Mouse (Mus musculus): ENCODE results near the gene Dnm3. TPM values are rescaled to one million over a fixed set of nuclear protein-coding genes. Genes with fewer than 3 reads are reported as not detected.

Dnm3 gene
- total RNA-seq, 1 experiment from 2014 or later = 10.4 TPM

DNA sequence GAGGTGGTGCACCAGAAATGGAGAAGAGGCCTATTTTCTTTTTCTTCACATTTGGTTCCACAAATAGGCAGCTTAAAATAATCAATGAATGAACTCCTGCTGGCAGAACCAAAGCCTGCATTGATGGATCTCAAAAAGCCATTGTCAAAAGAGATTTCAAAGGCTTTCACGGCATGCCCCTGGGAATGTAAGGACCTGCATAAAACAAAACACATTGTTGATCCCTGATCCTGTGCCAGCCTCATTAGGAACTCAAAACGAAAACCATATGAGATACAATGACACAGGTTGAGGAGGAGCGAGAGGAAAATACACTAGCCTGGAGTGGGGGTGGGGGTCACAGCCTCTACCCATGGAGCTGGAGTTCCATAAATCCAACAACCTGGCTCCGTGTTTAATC lies 153.4 kb downstream of the Dnm3 start:
- no peak for DNase-seq

DNA sequence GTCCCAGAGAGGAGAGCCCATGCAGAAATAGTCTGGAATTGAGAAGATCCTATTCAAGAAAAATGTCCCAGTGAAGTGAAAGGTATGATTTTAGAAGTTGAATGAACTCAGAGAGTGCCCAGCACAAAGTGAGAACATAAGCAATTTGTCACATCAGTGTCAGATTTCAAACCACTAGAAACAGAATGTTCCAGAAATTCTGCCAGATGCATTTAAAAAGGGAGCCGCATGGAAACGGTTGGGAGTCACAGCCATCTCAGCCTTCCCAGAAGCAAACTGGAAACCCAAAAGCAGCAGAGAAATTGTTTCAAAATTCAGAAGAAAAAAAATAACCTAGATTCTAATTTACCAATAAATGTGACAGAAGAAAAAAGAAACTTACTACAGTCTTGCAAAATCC lies 154.7 kb downstream of the Dnm3 start:
- DNase-seq = no peak

DNA sequence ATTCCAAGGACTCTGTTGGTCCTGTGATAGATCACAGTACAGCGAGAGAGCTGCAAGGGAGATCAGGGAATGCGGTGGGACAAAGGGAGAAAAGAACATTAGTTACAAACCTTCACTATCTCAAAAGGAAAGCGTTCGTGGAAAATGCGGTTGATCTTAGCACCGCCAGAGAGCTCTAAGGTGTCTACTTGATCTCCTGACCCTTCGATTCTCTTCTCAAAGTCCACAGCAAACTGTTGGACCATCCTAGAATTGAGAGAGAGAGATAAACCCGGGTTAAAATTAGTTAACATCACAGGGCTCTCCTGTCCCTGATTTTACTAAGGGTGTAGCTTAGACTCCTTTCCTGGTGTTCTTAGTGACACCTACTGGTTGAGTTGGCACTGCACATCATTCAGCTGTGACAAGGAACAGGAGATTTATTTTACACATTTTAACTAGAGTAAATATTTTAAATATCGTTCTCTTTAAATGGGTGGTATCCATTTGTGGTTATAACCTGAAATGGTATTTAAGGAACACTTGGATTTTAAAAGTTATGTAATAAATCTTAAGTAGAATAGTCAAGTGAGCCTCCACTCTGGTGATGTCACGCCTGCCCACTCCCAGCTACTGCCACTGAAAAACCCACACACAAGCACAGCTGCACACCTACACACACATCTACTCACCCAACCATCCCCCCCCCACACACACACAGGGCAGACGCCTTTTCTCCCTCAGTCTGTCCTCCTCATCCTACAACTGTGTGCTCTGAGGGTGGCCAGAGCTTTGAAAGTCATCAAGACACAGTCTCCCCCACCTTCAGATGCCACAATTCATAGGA lies 164.2 kb downstream of the Dnm3 start:
- DNase-seq = peak; percentile 35

DNA sequence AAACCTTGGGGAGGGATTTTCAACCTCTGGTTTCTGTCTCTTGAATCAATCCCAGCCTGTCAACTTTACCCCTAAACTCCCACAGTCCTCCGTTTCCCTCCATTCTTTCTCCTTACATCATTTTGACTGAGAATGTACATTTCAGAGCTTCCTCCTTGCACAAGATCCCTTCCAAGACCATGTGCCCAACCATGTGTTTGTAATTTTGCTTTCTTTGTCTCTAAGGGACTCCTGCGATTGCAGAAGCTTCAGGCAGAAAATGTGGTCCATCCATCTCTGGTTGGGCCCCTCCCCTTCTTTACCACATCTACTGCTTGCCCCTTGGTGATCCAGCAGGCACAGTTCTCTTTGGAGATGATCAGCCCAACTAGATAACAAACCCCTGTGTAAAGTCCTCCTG lies 165.2 kb downstream of the Dnm3 start:
- DNase-seq = no peak

DNA sequence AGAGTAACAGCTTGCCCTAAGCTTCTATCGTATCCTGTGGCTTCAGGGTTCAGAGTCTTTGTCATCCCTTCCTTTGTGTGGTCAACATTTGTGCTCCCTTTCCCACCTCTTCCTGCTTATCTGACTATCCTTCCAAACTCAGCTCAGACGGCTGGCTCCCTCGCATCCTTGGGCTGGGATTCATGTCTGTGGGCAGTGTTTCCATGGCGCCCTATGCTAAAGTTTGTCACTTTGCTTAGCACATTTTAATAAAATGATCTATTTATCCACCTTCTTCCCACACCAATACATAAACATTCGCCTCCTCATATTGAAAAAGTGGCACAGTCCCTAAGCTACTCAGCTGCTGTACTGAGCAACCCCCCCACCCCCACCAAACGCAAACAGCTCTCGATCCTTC lies 165.7 kb downstream of the Dnm3 start:
- DNase-seq = no peak

DNA sequence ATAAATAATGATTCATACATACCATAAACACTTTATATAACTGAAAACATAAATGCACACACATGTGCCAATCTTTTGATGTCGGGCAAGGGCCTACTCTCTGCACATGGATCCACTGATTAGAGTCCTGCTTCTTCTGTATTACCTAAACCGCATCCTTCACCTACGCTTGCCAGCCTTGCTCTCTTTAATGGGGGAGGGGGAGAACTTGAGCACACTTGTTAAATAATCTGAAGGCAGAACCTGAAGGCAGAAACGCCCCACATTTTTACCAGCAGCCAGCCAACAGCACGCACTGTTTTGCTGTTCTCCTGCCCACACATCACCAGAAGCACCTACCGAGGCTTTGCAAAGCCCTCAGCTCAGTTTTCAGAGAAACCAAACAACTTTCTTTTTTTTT lies 172.6 kb downstream of the Dnm3 start:
- no peak for DNase-seq

DNA sequence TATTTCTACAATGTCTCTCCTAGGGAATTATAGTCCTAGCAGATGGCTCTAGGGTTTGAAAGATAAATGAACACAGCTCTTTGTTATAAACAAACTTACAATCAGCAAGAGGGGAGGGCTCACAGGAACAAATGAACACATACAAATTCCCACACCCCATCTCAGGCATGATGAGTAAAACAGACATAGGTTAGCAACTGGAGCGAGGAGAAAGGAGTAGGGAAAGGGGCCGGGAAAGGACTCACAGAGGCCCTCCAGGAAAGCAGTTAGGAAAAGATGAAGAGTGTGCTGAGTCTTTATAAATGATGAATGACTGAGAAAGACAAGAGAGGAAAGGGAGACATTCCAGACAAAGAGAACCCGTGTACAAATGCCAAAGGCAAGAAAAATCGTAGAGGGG lies 175.4 kb downstream of the Dnm3 start:
- no peak for DNase-seq

DNA sequence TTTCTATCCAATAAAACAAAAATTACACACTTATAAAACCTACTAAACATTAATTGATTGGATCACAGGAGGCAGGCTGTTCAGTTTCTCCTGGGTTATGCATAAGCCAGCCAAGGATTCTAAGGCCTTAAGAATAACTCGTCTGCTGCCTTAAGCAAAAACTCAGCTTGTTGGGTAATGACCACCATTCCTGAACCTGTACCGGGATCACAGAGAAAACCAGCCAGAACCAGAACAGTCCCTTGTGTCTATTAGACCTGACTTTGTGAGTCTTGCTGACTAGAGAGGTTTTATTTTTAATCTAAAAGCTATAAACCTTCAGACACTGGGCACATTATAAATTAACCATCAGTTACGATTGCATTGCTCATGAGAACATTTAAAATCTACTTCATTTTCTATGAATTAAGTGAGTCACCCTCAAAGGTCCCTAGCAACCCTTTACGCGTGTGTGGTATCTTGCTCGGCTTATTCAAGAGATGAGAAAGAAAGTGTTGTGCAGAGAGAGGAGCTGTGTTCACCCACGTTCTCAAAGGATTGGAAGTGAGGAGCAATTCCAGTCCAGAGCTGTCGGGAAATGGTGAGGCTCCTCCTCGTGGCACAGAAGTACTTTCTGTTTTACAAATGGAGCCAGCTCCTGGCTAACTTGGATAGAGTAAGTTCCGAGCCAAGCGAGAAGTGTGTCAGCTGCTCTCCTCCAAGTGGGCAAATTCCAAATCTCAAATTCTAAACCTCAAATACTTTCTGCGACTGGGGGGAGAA lies 178.1 kb downstream of the Dnm3 start:
- no peak for DNase-seq

DNA sequence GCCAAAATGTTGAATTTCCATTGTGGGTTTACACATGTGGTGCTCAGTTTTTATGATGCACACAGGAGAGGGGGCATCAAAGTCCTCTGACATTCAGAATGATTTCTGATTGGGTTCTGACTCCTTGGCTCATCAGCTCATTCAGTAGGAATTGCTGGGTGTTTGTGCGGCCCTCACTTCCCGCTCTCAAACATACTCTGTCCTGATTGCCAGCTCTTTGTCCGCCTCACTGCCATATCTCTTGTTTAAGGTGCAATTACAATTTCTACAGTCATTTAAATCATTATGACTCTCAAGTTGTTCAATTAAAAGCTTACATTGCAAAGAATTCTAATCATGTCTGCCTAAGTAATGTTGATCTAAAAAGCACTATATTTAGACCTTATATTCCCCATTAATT lies 179.3 kb downstream of the Dnm3 start:
- DNase-seq = no peak

DNA sequence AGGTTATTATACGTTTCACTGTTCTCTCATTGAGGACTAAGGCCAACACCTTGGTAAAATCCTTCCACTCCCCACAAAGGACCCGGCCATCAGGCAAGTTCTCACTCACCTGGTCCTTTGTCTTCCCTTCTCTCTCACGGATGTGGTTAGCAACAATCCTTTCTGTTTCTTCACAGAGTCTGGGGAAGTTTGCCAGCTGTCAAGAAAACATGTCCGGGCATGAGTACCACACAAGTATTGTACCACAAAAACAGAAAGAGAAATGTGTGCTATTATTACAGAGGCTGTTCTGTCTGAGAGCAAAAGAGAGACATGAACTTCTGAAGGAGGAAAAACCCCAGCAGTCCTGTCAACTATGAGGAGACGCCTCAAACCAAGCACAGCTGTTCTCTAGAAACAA lies 182.4 kb downstream of the Dnm3 start:
- DNase-seq = no peak

DNA sequence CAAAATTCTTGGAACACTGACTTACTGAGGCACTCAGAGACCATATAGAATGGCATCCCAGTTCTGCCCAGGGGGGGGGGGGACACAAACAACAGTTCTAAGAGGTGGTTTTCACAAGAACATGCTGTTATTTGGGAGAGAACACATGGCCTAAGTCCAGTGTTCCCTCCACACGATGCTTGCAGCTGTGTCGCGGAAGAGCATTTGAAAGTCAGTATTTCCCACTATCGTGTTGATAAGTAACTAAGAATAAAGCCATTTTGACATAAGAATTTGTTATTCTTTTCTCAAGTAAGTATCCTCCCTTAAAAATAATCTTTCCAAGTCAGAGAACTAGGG lies 183.3 kb downstream of the Dnm3 start:
- DNase-seq = no peak

DNA sequence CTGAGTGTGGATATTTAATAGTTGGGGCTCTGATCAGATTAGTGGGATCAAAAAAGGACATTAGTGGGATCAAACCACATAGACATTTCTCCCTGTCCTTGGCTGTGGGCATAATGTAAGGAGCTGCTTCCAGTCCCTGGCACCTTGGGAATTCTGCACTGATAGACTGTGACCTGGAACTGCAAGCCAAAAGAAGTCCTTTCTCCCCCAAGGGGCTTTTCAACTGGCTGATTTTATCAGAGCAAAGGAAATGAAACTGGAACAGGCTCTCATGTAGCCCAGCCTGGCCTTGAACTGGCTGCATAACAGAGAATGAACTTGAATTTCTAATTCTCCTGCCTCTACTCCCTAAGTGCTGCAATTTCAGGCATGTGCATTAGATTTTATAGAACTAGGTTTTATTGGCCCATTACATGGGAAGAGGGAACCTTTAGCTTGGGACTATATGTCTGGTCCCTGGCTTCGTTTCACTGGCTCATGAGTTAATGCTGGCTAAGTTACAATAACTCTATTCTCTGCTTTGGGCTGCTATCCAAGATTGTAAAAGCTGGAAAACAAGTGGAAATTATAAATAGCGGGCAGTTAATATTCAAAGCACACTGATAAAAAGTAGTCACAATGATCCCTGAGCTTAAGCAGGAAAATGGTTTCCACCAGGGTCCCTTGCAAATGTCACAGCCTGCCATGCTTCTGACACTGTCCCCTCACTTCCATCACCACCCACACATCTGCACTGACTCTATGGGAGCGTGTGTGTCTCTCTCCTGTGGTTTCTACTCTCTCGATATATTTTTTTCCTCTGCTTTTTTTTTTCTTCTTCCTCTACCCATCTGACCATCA lies 183.9 kb downstream of the Dnm3 start:
- DNase-seq = no peak

DNA sequence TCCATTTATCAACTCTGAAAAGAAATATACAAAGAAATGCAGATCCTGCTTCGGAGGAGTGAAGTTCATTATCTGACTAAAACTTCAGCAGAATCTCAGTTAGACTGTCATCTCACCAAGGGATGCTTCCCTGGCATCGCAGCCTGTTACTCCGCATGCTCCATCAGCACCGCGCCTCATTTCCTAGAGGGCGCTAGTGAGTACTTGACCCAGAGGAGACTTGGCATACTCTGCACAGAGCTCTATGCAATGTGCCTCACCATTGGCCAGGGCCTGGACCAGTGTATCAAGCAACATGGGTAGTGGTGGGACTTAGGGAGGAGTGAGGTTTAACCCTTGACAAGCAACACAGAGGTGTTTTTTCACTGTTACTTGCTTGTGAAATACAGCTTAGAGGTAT lies 190.9 kb downstream of the Dnm3 start:
- DNase-seq = peak; percentile 23

DNA sequence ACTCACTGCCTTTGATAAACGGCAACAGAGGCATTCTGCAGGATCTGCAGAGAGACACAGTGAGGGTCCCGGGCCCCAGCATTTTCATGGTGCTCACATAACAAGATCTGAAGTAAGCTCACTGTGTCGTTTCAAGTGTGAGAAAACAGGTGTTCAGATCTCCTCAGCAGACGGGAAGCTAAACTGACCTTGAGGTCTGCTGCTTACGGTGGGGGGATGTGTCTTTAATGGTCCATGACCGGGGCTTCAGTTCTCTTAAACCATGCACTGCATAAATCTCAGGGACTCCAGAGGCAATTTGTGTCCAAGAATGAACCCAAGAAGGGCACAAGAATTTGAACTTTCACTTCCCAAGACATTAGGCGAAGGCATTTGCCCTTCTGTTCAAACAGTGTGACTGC lies 195.9 kb downstream of the Dnm3 start:
- no peak for DNase-seq

DNA sequence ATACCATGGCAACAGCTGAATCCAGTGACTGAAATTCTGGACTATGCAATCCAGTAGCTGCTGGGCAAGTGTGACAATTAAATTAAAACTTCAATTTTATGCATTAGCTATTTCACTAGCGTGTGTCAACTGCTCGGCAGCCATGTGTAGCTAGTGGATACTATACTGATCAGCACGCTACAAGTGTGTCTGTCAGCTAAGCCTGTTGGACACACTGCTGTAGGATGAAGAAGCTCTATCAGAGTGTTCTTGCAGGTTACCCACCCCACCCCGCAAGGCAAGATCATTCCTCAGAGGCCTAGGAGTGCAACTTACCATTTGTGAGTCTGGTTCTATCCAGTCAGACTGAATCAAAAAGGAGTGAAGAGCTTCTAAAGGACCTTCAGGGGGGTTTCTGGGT lies 197.8 kb downstream of the Dnm3 start:
- DNase-seq = no peak

DNA sequence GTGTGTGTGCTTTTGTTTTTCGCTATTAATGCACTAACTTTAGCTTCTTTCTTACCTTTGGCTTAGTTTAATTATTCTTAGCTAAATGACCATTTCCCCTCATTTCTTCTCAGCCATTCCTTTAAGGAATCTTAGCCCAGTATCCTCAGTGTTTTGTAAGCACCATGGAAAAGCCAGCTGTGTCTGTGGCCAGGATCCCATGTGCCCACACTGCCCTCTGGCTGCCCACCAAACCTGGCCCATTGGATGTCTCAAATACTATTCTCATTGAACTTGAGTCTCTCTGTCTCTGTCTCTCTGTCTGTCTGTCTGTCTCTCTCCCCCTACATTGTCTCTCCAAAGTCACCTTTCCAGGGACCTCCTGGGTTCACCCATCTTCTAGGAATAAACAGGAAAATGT lies 201.8 kb downstream of the Dnm3 start:
- peak; percentile 52 for DNase-seq

DNA sequence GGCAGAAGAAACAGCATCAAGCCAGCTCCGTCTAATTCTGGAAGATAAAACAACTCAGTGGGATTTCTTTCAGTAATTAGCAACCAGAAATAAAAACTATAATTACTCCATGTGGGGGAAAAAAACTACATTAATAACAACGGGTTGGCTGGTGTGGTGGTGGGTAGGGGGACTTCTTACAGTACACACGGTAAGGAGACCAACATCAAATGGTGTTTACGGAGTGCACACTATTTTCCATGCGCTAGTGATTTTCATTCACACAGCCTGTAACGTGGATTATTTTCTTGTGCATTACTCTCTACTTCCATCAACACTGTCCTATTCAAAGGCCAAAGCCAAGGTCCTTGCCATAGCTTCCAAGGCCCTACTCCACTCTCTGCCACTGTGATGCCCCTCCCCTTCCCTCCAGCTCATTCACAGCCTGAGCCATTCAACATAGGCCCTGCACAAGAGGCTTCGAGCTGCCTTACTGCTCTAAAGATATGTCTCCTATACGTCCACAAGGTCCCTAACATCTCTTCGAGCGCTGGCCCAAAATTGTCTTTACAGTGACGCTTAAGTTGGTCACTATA lies 203.1 kb downstream of the Dnm3 start:
- peak; percentile 20 for DNase-seq

DNA sequence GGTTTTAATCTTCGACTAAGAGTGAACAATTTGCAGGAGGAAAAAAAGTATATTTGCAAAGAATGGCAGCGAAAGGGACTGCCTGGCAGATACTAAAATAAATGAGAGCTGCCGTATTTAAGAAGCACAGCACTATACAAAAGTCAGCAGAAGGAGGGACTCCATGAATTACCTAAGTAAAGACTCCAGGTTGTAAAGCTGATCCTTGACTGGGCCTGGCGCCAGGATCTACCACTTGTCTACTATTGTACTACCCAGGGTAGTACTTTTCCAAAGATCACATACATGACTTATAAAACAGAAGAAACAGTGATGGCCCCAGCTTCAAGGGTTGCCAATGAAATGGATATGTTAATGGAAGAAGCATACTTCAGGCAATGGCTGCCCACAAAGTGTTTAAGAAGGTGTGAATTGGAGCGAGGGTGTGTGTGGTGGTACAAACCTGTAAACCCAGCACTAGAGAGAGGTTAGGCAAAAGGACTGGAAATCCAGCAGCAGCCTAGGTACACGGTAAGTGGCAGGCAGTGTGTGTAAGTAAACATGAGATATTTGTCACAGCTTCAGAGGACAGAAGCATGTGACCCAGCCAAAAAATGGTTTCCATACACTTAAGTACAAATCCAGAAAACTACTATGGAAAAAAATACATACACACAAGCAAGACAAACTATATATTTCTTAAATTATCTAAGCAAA lies 220.8 kb downstream of the Dnm3 start:
- no peak for DNase-seq

DNA sequence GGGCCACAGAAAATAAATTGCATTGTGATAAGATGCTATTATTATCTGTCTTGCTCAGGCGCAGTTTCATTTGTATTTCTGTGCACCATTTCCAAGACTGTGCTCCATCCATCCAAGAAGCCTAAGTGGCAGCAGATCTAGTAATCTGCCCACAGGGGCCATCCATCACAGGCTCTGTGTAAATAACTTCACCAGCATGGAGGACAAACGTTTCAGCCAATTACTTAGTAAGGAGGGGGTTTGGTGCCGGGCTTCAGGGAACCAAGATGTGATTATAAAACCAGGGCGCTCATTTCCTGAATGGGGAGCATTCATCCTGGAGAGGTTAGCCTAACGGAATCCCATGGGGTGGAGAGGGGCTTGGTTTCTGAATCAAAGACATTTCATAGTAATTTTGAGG lies 222.9 kb downstream of the Dnm3 start:
- no peak for DNase-seq

DNA sequence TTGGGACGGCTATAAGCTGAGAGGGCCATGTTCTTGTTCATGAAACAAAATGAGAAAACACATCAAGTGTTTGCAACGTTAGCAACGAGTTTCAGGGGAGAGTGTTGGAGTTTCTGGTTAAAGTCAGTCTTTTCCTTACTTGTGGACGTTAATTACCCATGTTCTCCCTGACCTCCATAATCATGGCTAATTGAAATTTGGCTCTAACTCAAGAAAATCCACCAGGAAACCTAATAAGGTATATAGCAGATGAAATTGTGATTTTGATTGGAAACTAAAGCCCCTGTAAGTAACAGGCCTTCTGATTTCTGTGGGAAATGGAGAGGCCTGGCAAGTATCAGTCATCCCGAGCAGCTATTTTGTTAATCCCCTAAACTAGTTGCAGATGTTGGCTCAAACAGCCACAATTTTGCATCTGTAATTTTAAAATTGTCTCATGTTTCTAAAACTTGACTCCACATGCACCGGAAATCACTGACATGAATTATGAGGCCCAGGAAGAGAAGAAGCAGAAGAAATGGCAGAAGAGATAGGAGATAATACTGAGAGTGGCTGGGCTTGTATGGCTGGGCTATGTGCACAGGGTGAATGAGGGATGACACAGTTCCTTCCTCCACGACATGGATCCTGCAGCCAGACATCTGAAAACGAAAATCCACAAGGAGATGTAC lies 223.7 kb downstream of the Dnm3 start:
- DNase-seq = peak; percentile 6

DNA sequence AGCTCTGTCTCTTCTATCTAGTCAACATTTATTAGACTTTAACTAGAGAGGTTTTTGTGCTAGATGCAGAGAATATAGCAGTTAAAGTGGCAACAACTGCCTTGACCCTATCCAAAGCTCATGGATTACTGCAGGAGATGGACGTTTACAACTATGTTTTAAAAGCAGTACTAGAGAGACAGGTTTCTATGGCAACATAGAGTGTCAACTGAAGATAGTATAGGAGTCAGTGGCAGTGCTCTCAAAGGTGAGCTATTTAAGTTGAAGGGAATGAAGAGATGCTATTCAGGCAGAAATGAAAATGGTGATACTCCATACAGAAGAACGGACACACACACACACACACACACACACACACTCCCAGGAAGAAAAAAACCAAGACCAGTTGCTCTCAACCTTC lies 225.0 kb downstream of the Dnm3 start:
- no peak for DNase-seq

DNA sequence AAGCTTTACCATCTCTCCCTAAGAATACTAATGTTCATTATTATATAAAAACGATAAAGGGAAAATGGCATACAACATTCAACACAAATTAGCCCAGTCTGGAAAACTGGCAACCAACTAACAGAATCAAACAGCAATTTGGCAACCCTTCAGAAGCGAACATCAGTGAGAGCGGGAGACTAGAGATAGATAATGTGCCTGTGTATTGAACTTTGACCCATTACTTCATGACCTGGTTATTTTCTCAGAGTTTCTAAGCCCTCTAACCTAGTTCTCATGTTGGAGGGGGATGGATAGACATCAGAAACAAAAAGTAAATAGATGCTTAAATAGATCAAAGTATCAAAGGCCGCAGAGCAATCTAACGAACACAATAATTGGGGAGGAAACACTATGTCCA lies 230.6 kb downstream of the Dnm3 start:
- no peak for DNase-seq

Data from adrenal gland, postnatal 14 days (tissue).